Mouse (Mus musculus): ENCODE measurements around the gene Rbp4. TPM values are rescaled to one million over a fixed set of nuclear protein-coding genes. Genes with fewer than 3 reads are reported as not detected.

Gene Rbp4
- polyA plus RNA-seq, 1 experiment from 2014 or later = 79.7 TPM

DNA sequence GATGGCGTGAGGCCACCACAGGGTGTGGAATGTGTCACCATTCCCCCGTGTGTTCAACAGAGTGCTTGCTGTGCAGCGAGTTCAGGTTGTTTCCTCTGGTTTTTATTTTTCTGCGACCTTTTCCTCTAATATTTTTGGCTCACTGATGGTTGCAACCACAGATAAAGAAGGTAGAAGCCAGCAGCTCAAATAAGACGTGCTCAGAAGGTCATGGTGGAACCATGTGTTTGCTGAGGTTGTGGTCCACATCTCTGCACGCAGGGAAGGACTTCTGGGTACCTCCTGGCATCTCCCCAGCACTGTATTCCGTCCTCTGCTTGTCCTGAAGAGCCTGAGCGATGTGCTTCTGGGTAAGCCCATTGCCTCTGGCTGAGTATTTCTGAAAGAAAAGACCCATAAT lies 1.6 kb upstream of the Rbp4 start:
- ATAC-seq (replicated peaks; ENCODE audit: low FRiP score, low TSS enrichment, low read depth) = no peak
- DNase-seq (ENCODE audit: low spot score) = no peak
- Histone ChIP-seq H3K4me3 (ENCODE audit: low read depth, low read length) (no peak overlapping the region), H3K9me3 (ENCODE audit: control insufficient read depth, low read length) (no peaks in the 10 kb centered on the region), H3K27me3 (replicated peaks; ENCODE audit: control insufficient read depth, insufficient read depth, low read length) (peaks cover 7% of the 10 kb centered on the region), H3K27ac (ENCODE audit: low read depth) (no peak overlapping the region), H3K4me2 (ENCODE audit: low read length) (no peak overlapping the region), H3K36me3 (ENCODE audit: control insufficient read depth, insufficient read depth, low read length) (no peaks in the 10 kb centered on the region), H3K4me1 (replicated peaks; ENCODE audit: control insufficient read depth, insufficient read depth, low read length) (no peaks in the 10 kb centered on the region), H3K9ac (ENCODE audit: low read length) (no peak overlapping the region)
- 69% methylated on average over 8 of the region's 8 CpGs for WGBS

DNA sequence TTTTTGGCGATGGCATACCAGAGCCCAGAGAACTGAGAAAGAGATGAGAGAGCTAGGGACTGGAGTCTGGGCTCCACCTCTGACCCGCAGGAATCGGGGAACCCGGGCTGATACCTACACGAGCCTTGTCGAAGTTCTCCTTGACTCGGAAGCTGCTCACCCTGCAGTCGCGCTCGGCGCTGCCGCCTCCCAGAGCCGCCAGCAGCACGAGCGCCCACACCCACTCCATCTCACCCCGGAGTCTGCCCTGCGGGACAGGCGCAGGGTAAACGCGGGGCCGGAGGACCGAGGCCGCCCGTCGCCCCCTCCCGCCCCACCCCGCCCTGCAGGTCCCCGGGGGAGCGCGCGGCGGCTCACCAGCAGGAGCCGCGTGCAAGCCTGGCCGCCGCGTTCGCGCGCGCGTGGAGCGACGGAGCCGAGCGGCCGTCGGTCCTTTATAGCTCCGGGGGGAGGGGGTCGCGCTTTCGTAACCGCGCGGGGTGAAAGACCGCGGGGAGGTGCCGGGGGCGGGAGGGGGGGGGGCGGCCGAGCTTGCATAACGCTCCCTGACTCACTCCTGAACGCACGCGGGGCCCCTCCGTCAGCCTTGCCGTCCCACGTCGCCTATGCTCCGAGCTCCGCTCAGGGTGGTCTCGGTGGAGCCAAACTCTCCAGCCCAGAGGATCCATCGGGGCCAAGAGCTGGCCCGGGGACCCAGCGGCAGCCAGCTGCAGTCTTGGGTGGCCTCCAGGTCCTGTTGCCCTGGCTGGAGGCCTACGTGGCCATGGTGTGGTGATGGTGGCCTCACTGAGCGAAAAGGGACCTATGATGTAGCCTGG lies 471 bp downstream of the Rbp4 start:
- DNase-seq (ENCODE audit: low spot score) = peak; percentile 82

DNA sequence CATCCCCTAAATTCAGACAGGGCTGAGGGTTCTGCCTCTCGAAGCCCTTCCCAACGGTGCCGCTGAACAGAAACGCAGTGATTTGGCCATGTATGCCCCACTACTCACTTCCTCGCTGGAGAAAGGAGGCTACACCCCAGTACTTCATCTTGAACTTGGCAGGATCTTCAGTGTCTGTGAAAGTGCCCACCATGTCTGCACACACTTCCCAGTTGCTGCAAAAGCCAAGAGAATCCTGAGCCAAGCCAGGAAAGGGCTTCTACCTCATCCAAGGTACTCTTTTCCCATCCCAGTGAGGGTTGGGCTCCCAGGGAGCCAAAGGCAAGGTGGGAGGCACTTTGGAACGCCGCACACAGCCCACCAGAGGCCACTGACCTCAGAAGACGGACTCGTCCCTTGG lies 1.2 kb downstream of the Rbp4 start:
- DNase-seq (ENCODE audit: low spot score) = no peak
- H3K27me3 ChIP-seq (replicated peaks; ENCODE audit: control insufficient read depth, insufficient read depth, low read length) = peaks cover 7% of the 10 kb centered on the region
- H3K27ac ChIP-seq (ENCODE audit: low read depth) = no peak overlapping the region
- peak overlapping the region; percentile 46 for H3K4me3 ChIP-seq (ENCODE audit: low read depth, low read length)
- no peaks in the 10 kb centered on the region for H3K4me1 ChIP-seq (replicated peaks; ENCODE audit: control insufficient read depth, insufficient read depth, low read length)
- ATAC-seq (replicated peaks; ENCODE audit: low FRiP score, low TSS enrichment, low read depth) = peak; percentile 8; the same call in 1 of the 2 replicates
- no peaks in the 10 kb centered on the region for H3K9me3 ChIP-seq (ENCODE audit: control insufficient read depth, low read length)
- H3K9ac ChIP-seq (ENCODE audit: low read length) = peak overlapping the region; percentile 27
- H3K36me3 ChIP-seq (ENCODE audit: control insufficient read depth, insufficient read depth, low read length) = no peaks in the 10 kb centered on the region
- WGBS = 20% methylated on average over 9 of the region's 9 CpGs
- H3K4me2 ChIP-seq (ENCODE audit: low read length) = peak overlapping the region; percentile 66

More for the DNA sequence above, 471 bp downstream of the Rbp4 start:
- peaks cover 7% of the 10 kb centered on the region for H3K27me3 ChIP-seq (replicated peaks; ENCODE audit: control insufficient read depth, insufficient read depth, low read length)
- no peaks in the 10 kb centered on the region for H3K9me3 ChIP-seq (ENCODE audit: control insufficient read depth, low read length)
- 1% methylated on average over 59 of the region's 77 CpGs for WGBS
- peak; percentile 86 for ATAC-seq (replicated peaks; ENCODE audit: low FRiP score, low TSS enrichment, low read depth)
- peak overlapping the region; percentile 27 for H3K9ac ChIP-seq (ENCODE audit: low read length)
- H3K4me2 ChIP-seq (ENCODE audit: low read length) = peak overlapping the region; percentile 66
- no peaks in the 10 kb centered on the region for H3K36me3 ChIP-seq (ENCODE audit: control insufficient read depth, insufficient read depth, low read length)
- H3K4me3 ChIP-seq (ENCODE audit: low read depth, low read length) = peak overlapping the region; percentile 46
- no peaks in the 10 kb centered on the region for H3K4me1 ChIP-seq (replicated peaks; ENCODE audit: control insufficient read depth, insufficient read depth, low read length)
- peak overlapping the region; percentile 1; the same call in 1 of the 2 replicates for H3K27ac ChIP-seq (ENCODE audit: low read depth)

DNA sequence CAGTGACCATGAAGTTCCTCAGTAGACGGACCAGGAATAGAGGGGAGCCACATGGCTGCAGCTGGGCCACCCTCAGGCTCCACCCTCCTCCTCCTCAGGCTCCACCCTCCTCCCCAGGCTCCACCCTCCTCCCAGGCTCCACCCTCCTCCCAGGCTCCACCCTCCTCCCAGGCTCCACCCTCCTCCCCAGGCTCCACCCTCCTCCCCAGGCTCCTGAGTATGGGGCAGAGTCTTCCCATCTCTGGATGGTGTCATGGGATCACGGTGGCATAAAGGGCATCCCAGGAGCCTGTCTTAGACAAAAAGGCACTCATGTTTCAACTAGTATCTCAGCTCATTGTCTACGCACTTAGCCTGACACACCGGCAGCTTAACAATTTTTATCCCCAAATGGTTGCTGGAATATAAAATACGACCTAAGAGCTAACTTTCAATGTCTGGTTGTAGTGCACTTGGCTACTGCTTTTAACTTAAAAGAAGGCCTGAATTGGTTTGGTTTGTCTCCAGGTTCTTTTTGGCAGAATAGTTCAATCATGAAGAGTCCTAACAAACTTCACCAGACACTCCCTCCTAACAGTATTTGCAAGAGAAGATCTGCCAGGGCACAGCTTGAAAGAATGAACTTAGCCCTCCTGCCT lies 4.8 kb downstream of the Rbp4 start:
- Histone ChIP-seq H3K9me3 (ENCODE audit: control insufficient read depth, low read length) (no peaks in the 10 kb centered on the region), H3K9ac (ENCODE audit: low read length) (no peak overlapping the region), H3K27ac (ENCODE audit: low read depth) (no peak overlapping the region), H3K36me3 (ENCODE audit: control insufficient read depth, insufficient read depth, low read length) (no peaks in the 10 kb centered on the region), H3K4me2 (ENCODE audit: low read length) (no peak overlapping the region), H3K4me3 (ENCODE audit: low read depth, low read length) (no peak overlapping the region), H3K27me3 (replicated peaks; ENCODE audit: control insufficient read depth, insufficient read depth, low read length) (peaks cover 7% of the 10 kb centered on the region), H3K4me1 (replicated peaks; ENCODE audit: control insufficient read depth, insufficient read depth, low read length) (no peaks in the 10 kb centered on the region)
- ATAC-seq (replicated peaks; ENCODE audit: low FRiP score, low TSS enrichment, low read depth) = no peak
- WGBS = 79% methylated on average over 5 of the region's 5 CpGs
- DNase-seq (ENCODE audit: low spot score) = no peak

DNA sequence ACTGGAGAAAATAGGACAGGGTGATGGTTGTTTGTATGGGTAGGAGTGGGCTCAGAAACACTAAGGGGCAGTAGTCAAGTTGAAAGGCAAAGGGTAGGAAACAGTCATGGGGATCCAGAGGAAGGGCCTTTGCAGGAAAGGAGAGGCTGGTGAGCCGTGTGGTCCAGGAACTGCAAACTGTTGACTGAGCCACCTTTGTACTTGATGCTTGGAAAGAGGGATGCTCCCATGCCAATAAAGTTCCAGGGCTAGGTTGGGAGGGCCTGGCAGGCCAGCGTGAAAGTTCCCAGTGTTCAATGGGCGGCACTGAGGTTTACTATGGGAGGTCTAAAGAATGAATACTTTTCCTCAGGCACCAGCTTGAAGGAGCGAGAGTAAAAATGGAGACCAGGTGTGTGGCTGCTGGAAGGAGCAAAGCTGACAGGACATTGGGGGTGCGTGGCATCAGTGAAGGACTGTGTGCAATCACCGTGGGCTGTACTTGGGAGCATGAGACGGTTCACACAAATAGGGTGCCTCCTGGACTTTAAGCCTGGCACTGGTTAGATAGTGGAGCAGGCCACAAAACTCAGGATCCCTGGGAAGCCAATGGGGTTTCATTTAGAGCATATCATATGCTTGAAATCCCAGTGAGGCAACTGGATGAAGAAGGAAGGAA lies 10.1 kb downstream of the Rbp4 start:
- Histone ChIP-seq H3K4me2 (ENCODE audit: low read length) (no peak overlapping the region), H3K4me1 (replicated peaks; ENCODE audit: control insufficient read depth, insufficient read depth, low read length) (no peaks in the 10 kb centered on the region), H3K27me3 (replicated peaks; ENCODE audit: control insufficient read depth, insufficient read depth, low read length) (no peaks in the 10 kb centered on the region), H3K9ac (ENCODE audit: low read length) (no peak overlapping the region), H3K4me3 (ENCODE audit: low read depth, low read length) (no peak overlapping the region), H3K27ac (ENCODE audit: low read depth) (no peak overlapping the region), H3K36me3 (ENCODE audit: control insufficient read depth, insufficient read depth, low read length) (no peaks in the 10 kb centered on the region), H3K9me3 (ENCODE audit: control insufficient read depth, low read length) (no peaks in the 10 kb centered on the region)
- no peak for DNase-seq (ENCODE audit: low spot score)
- no peak for ATAC-seq (replicated peaks; ENCODE audit: low FRiP score, low TSS enrichment, low read depth)
- 92% methylated on average over 7 of the region's 7 CpGs for WGBS

DNA sequence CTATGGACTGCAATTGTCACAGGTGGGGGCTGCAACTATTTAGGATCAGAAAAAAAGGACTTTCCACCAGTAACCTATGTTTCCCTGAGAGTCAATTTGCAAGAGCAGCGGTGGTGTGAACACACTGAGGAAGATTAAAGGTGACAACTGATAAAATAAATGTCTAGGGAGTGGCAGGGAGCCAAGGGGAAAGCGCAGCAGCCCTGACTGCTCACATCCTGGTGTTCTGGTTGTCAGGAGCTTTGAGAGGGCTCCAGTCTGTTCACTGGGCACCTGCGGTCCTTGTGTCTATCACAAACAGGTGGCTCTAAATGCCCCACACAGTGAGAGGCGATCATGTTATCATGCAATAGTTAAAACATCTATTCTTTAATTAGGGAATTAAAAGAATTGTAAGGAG lies 12.5 kb downstream of the Rbp4 start:
- no peaks in the 10 kb centered on the region for H3K27me3 ChIP-seq (replicated peaks; ENCODE audit: control insufficient read depth, insufficient read depth, low read length)
- no peak overlapping the region for H3K4me3 ChIP-seq (ENCODE audit: low read depth, low read length)
- WGBS = 37% methylated on average over 4 of the region's 4 CpGs
- H3K9me3 ChIP-seq (ENCODE audit: control insufficient read depth, low read length) = no peaks in the 10 kb centered on the region
- H3K27ac ChIP-seq (ENCODE audit: low read depth) = no peak overlapping the region
- H3K9ac ChIP-seq (ENCODE audit: low read length) = no peak overlapping the region
- H3K4me1 ChIP-seq (replicated peaks; ENCODE audit: control insufficient read depth, insufficient read depth, low read length) = no peaks in the 10 kb centered on the region
- ATAC-seq (replicated peaks; ENCODE audit: low FRiP score, low TSS enrichment, low read depth) (no peak), DNase-seq (ENCODE audit: low spot score) (no peak)
- no peaks in the 10 kb centered on the region for H3K36me3 ChIP-seq (ENCODE audit: control insufficient read depth, insufficient read depth, low read length)
- no peak overlapping the region for H3K4me2 ChIP-seq (ENCODE audit: low read length)

DNA sequence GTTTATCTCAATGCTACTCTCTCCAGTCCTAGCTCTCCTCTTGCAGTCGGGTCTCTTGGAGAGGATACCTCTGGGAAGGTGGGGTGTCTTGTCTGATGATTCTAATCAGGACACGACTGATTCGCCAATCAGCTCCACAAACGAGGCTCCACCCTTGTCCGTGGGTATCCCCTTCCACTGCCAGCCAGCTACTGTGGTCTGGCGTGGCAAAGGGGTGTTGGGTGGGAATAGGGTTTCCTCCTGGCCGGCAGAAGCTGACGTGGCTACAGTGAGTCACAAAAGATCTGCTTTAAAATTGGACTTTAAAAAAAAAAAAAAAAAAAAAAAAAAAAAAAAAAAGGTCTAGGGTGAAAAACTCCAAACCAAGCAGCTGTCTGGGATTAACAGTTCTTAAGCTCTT lies 14.0 kb downstream of the Rbp4 start:
- H3K4me1 ChIP-seq (replicated peaks; ENCODE audit: control insufficient read depth, insufficient read depth, low read length) = no peaks in the 10 kb centered on the region
- WGBS = 76% methylated on average over 8 of the region's 8 CpGs
- H3K27me3 ChIP-seq (replicated peaks; ENCODE audit: control insufficient read depth, insufficient read depth, low read length) = no peaks in the 10 kb centered on the region
- H3K27ac ChIP-seq (ENCODE audit: low read depth) = no peak overlapping the region
- ATAC-seq (replicated peaks; ENCODE audit: low FRiP score, low TSS enrichment, low read depth) (no peak), DNase-seq (ENCODE audit: low spot score) (no peak)
- no peak overlapping the region for H3K4me3 ChIP-seq (ENCODE audit: low read depth, low read length)
- H3K9me3 ChIP-seq (ENCODE audit: control insufficient read depth, low read length) = no peaks in the 10 kb centered on the region
- H3K9ac ChIP-seq (ENCODE audit: low read length) = no peak overlapping the region
- no peaks in the 10 kb centered on the region for H3K36me3 ChIP-seq (ENCODE audit: control insufficient read depth, insufficient read depth, low read length)
- no peak overlapping the region for H3K4me2 ChIP-seq (ENCODE audit: low read length)

DNA sequence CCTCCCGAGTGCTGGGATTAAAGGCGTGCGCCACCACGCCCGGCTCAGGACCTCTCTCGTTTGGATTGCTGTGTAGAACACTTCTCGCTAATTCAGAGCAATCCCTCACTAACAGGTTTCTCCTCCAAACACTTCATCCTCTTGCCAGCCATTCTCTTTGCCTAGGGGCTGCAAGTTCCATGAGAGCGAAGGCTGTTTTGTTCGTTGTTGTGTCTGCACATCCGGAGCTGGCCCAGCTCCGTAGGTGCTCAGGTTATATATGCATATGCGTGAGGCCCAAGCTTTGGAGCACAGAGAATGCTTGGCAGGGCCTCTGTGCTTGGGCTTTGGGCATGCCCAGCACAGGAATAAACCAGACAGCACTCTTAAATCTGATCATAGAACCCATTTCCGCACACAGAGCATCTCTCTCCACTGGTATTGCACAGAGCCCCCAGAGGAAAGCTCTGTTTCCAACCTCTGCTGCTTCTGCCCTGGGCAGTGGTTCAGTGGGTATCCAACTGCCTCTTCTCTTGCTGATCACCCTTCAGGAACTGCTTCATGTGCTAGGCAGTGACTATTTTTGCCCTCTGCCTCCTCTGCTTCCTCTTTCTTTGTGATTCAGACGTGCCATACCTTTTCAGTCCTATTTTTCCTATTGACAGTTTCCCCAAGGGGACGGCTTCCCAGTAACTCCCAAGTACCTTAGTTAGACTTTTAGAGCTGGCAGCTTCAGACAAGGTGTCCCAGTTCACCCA lies 15.4 kb downstream of the Rbp4 start:
- H3K4me2 ChIP-seq (ENCODE audit: low read length) = no peak overlapping the region
- DNase-seq (ENCODE audit: low spot score) (no peak), ATAC-seq (replicated peaks; ENCODE audit: low FRiP score, low TSS enrichment, low read depth) (no peak)
- H3K27ac ChIP-seq (ENCODE audit: low read depth) = no peak overlapping the region
- WGBS = 92% methylated on average over 15 of the region's 15 CpGs
- H3K4me3 ChIP-seq (ENCODE audit: low read depth, low read length) = no peak overlapping the region
- no peak overlapping the region for H3K9ac ChIP-seq (ENCODE audit: low read length)
- no peaks in the 10 kb centered on the region for H3K27me3 ChIP-seq (replicated peaks; ENCODE audit: control insufficient read depth, insufficient read depth, low read length)
- H3K4me1 ChIP-seq (replicated peaks; ENCODE audit: control insufficient read depth, insufficient read depth, low read length) = no peaks in the 10 kb centered on the region
- no peaks in the 10 kb centered on the region for H3K9me3 ChIP-seq (ENCODE audit: control insufficient read depth, low read length)
- no peaks in the 10 kb centered on the region for H3K36me3 ChIP-seq (ENCODE audit: control insufficient read depth, insufficient read depth, low read length)
